Mouse (Mus musculus): ENCODE data around the gene Dapp1. TPM values are rescaled to one million over a fixed set of nuclear protein-coding genes. Genes with fewer than 3 reads are reported as not detected.
"Not testable (repeated sequence)": the region's sequence is repeated elsewhere in the genome, so short reads cannot be mapped to it uniquely, and the experiment has no call there.

Dapp1 gene
- total RNA-seq, 2 experiments from 2014 or later = 18.3 to 34.1 TPM

DNA sequence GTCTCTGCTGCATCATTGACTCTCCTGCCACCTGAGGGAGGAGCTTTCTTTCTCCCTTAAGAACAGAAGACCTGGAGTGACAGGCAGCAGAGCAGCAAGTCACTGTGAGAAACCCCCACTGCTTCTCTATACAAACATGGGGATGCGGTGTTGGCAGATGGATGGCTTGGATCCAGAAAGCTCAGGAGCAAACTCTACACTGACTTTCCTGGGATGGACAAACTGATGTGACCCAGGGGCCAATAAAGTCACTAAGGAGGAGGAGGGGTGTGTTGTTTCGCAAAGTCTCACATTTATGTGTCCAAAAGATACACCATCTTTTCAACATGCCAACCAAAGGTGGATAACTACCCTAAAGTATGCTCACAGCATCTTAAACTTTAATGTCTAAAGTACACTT, 12.9 kb upstream of the Dapp1 start:
- no peak for ATAC-seq (replicated peaks; ENCODE audit: low FRiP score, poor library complexity, severe bottlenecking)

DNA sequence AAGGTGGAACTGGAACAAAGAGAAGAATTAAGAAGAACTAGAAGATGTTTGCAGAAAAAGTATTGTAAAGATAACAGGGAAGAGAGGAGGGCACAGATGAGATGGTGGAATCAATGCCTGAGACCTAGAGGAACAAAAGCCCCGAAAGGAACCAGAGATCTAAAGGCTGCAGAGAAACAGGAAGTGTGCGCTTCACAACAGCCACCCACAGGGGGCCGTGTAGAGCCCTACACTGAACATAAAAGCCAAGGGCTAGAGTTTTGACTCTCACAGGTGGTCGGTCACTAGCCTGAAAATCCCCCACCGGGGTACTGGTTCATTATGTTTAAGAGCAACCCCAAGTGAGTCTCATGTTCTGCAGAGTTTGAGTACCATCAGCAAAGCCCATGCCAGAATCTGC, 11.0 kb upstream of the Dapp1 start:
- no peak for ATAC-seq (replicated peaks; ENCODE audit: low FRiP score, poor library complexity, severe bottlenecking)

DNA sequence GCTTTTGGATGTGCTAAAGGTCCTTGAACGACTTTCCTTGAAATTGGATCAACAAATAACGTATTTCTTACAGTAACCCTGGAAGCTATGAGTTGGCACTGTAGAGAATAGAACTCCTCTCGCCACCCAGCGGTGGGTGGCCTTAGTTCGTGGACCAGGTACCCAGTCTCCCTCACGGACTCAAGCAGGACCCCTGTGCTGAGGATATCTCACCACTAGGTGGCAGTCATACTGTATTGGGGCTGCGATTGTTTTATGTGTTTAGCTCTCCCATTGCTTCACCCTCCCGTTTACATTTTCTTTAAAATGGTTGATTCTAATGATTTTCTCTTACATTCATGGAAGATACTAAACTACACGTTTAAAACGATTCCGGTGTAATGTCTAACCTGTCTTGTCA, 9.8 kb upstream of the Dapp1 start:
- peak; percentile 94 for ATAC-seq (replicated peaks; ENCODE audit: low FRiP score, poor library complexity, severe bottlenecking)

DNA sequence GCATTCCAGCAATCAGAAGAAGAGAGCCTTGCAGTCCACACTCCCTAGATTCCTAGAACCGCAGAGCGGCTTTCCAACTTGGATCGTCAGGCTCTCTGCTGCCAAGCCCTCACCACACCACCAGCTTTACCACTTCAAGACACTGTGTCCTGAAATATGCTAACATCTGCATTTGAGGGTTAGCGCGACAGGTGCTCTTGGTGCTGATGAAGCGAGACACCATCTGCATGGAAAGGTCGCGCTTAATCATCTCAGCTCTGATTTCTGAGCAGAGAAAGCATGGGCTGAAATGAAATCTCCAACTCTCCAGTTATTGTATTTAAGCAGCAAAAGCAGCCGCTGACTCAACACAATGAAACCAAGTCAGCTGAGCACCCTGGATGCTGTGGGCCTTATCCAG, 8.1 kb upstream of the Dapp1 start:
- ATAC-seq (replicated peaks; ENCODE audit: low FRiP score, poor library complexity, severe bottlenecking) = no peak

- ATAC-seq (replicated peaks; ENCODE audit: low FRiP score, poor library complexity, severe bottlenecking) = peak; percentile 63
These were observed 637 bp downstream of the Dapp1 start for GRCm38 (mm10) chr3:137980435-137981381.

- ATAC-seq (replicated peaks; ENCODE audit: low FRiP score, poor library complexity, severe bottlenecking) = no peak
These were observed 3.1 kb downstream of the Dapp1 start for GRCm38 (mm10) chr3:137978233-137978632.

GRCm38 (mm10) chr3:137977629-137978041, 3.7 kb downstream of the Dapp1 start:
- no peak for ATAC-seq (replicated peaks; ENCODE audit: low FRiP score, poor library complexity, severe bottlenecking)

GRCm38 (mm10) chr3:137976943-137977628, 4.3 kb downstream of the Dapp1 start:
- ATAC-seq (replicated peaks; ENCODE audit: low FRiP score, poor library complexity, severe bottlenecking) = no peak

DNA sequence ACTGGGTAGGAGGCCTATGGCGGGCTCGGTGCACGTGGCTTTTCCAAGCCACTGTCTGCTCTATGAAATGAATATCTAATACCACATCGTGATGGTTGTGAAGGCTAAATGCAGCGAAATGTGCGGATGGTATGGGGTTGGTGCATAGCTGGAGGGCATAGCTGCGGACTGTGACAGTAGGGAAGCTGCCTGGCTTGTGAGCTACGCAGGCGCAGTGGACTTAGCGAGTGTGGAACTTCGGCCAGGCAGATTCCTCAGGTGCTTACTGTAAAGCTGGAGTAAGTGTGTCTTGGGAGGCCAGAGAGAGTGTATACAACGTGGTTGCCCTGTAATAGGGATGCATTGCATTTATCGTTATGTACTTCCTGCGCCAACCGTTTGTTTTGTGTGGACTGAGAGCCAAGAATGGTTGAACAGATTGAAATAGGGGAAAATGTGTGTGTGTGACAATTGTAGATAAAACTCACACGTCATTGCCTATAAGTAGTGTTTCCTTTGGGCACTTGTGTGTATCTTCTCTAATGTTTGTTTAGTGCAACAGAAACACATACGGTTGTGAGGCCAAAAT, 5.4 kb downstream of the Dapp1 start:
- no peak for ATAC-seq (replicated peaks; ENCODE audit: low FRiP score, poor library complexity, severe bottlenecking)

DNA sequence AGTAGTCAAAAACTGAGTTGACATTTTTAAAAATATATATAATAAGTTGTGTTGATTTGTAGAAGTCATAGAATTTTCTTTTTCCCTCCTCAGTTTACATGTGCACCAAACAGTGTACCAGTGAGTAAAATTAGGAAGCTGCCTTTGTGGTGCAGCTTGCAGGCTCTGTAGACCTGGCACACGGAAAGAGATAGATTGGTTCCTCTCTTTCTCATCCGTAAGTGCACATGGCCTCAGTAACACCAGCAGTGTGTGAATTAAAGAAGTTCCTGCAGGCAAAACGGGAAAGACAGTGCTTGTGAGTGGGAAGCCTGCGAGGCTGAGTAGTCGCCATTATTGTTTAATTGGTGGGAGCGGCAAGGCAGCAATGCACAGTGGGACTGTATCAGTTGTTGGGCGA, 5.9 kb downstream of the Dapp1 start:
- no peak for ATAC-seq (replicated peaks; ENCODE audit: low FRiP score, poor library complexity, severe bottlenecking)

- ATAC-seq (replicated peaks; ENCODE audit: low FRiP score, poor library complexity, severe bottlenecking) = no peak
These were observed 7.0 kb downstream of the Dapp1 start for GRCm38 (mm10) chr3:137974306-137974705.

- no peak for ATAC-seq (replicated peaks; ENCODE audit: low FRiP score, poor library complexity, severe bottlenecking)
These were observed 8.4 kb downstream of the Dapp1 start for GRCm38 (mm10) chr3:137972989-137973388.

- ATAC-seq (replicated peaks; ENCODE audit: low FRiP score, poor library complexity, severe bottlenecking) = peak; percentile 65
These were observed 9.1 kb downstream of the Dapp1 start for GRCm38 (mm10) chr3:137972224-137972623.

DNA sequence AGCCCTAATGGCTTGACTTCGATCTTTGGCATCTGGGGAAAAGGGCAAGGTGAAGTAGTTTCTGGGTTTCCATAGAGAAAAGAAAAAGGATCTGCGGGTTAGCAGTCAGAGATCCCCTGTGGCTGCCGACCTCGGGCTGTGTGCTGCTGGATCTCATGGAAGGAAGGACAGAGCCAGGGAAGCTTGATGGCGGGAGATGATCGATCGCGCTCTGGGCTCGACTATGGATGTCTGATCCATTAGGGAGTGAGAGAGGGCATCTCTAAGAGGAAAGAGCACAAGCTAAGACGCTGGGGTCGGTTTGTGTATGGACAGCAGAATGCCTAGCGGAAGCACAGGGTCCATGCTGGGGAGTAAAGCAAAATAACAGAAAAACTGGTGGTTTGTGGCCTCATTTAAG, 11.4 kb downstream of the Dapp1 start:
- peak; percentile 27 for ATAC-seq (replicated peaks; ENCODE audit: low FRiP score, poor library complexity, severe bottlenecking)

GRCm38 (mm10) chr3:137968820-137969486, 12.4 kb downstream of the Dapp1 start:
- ATAC-seq (replicated peaks; ENCODE audit: low FRiP score, poor library complexity, severe bottlenecking) = peak; percentile 56

- ATAC-seq (replicated peaks; ENCODE audit: low FRiP score, poor library complexity, severe bottlenecking) = no peak; the same call in none of the 2 replicates
These were observed 13.1 kb downstream of the Dapp1 start for GRCm38 (mm10) chr3:137968105-137968819.

DNA sequence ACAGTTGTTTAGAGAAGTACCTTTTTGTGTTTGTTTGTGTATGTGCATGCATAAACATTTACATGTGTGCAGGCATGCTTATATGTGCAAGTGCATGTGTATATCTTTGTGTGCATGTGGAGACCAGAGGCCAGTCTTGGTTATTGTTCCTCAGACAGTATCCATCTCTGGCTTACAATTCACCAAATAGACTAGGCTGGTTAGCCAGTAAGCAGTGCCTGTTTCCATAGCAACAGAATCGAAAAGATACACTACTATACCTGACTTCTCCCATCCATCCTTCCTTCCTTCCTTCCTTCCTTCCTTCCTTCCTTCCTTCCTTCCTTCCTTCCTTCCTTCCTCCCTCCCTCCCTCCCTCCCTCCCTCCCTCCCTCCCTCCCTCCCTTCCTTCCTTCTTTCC, 17.3 kb downstream of the Dapp1 start:
- ATAC-seq (replicated peaks; ENCODE audit: low FRiP score, poor library complexity, severe bottlenecking) = not testable (repeated sequence)

DNA sequence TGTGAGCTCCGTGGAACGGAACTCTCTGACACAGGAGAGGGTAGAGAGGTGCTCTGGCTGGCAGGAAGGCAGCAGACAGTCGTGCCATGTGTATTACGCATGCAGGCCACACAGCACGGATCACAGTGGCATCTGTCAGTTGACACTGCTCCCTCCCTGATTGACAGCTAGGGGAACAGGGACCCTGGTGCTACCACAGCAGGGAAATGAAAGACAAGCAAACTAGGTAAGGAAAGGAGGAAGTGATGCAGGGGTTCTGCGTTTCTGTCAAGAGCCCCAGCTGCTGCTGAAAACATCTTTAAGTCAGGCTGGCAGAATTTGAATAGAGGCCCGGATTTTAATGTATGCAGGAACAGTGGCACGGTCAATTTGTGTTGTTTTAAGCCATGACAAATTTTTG, 17.8 kb downstream of the Dapp1 start:
- ATAC-seq (replicated peaks; ENCODE audit: low FRiP score, poor library complexity, severe bottlenecking) = no peak

GRCm38 (mm10) chr3:137961736-137962385, 19.5 kb downstream of the Dapp1 start:
- peak; percentile 75 for ATAC-seq (replicated peaks; ENCODE audit: low FRiP score, poor library complexity, severe bottlenecking)
